Mouse (Mus musculus): Measurements from ENCODE around the gene Folr1. TPM values are rescaled to one million over a fixed set of nuclear protein-coding genes. Genes with fewer than 3 reads are reported as not detected.

The Folr1 gene
- polyA plus RNA-seq, 1 experiment, result not detected

DNA sequence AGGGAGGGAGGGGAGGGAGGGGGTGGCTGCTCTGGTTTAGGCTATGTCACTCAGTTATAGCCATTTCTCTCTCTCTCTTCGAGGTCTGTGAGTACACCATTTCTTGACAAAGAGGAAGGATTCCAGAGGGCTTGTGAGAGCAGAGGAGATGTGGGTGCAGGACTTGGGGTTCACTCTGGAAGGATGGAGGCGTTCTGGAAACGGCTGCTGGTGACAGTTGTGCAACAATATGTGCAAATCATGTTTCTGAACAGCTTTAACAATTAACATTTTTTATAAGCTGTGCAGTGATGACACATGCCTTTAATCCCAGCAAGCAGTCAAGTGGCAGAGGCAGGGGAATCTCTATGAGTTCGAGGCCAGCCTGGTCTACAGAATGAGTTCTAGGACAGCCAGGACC is 10.3 kb upstream of the Folr1 start:
- TF ChIP-seq TAL1 (IDR thresholded peaks at IDR 0.05; ENCODE audit: low read length) (no peak), GATA1 (IDR thresholded peaks at IDR 0.05; ENCODE audit: low read length) (no peak)
- no peaks in the 10 kb centered on the region for H3K36me3 ChIP-seq (ENCODE audit: control insufficient read depth)
- H3K27me3 ChIP-seq (ENCODE audit: control insufficient read depth), result no peaks in the 10 kb centered on the region
- H3K4me3 ChIP-seq (replicated peaks), result no peak overlapping the region
- no peaks in the 10 kb centered on the region for H3K4me1 ChIP-seq (ENCODE audit: control insufficient read depth)
- H3K9me3 ChIP-seq (ENCODE audit: control insufficient read depth, low read length), result no peaks in the 10 kb centered on the region

DNA sequence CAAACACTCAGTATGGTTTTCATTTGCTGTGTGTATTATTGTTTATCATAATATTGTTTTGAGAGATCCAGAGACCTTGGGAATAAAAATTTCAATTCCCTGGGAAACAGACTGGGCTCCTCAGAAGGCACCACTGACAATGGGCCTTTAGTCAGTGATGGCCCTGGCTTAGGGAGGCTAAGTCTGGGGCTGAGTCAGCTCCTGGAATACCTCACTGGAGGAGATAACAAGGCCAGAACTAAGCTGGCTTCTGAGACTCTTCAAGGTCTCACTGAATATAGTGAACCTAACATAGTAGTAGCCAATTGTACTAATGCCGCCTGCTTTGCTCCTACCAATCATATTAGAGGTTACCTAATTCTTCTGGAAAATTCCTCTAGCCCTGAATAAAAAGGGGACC is 5.4 kb upstream of the Folr1 start:
- Histone ChIP-seq H3K9me3 (ENCODE audit: control insufficient read depth, low read length) (no peaks in the 10 kb centered on the region), H3K4me3 (replicated peaks) (no peak overlapping the region), H3K4me1 (ENCODE audit: control insufficient read depth) (peaks cover 3% of the 10 kb centered on the region; the same call in 1 of the 2 replicates), H3K27me3 (ENCODE audit: control insufficient read depth) (no peaks in the 10 kb centered on the region), H3K36me3 (ENCODE audit: control insufficient read depth) (no peaks in the 10 kb centered on the region)
- no peak for TF ChIP-seq GATA1 (IDR thresholded peaks at IDR 0.05; ENCODE audit: low read length)
- no peak for TF ChIP-seq TAL1 (IDR thresholded peaks at IDR 0.05; ENCODE audit: low read length)

DNA sequence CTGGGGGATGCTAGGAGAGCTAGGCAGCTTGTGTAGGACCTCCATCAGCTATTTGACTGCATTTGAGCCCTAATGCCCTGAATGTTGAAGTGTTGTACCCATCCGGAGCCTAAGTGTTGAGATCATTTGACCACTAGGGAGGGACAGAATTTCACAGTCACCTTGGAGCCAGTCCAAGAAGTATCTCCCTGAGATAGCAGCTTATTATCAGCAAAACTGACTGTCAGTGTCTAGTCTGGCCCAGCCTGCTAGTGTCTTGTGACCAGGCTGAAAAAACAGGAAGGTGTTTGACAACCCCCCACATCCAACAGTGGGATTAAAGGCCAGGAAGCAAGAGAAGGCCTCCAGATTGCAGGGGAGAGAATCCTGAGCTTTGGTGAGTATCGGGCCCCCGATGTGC is 708 bp upstream of the Folr1 start:
- Histone ChIP-seq H3K36me3 (ENCODE audit: control insufficient read depth) (no peaks in the 10 kb centered on the region), H3K27me3 (ENCODE audit: control insufficient read depth) (no peaks in the 10 kb centered on the region), H3K9me3 (ENCODE audit: control insufficient read depth, low read length) (no peaks in the 10 kb centered on the region), H3K4me1 (ENCODE audit: control insufficient read depth) (peaks cover 3% of the 10 kb centered on the region; the same call in 1 of the 2 replicates), H3K4me3 (replicated peaks) (no peak overlapping the region)
- no peak for TF ChIP-seq GATA1 (IDR thresholded peaks at IDR 0.05; ENCODE audit: low read length)
- no peak for TF ChIP-seq TAL1 (IDR thresholded peaks at IDR 0.05; ENCODE audit: low read length)

DNA sequence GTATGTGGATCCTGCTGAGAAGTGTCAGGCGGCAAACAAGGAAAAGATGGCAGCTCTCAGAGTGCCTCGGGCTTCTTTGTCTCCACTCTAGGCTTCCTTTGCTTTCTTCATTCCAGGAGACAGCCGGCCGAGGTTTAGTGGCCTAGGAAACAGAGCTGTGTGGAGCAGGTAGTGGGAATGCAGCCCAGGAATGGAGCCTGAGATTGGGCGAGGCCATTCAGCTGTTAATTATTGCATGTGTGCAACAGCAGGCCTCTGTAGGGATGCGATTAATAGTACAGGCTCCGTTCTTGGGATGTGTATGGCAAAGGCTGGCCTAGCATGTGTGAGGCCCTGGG is 1.5 kb downstream of the Folr1 start:
- Histone ChIP-seq H3K4me1 (ENCODE audit: control insufficient read depth) (peaks cover 3% of the 10 kb centered on the region; the same call in 1 of the 2 replicates), H3K27me3 (ENCODE audit: control insufficient read depth) (no peaks in the 10 kb centered on the region), H3K9me3 (ENCODE audit: control insufficient read depth, low read length) (no peaks in the 10 kb centered on the region), H3K36me3 (ENCODE audit: control insufficient read depth) (no peaks in the 10 kb centered on the region), H3K4me3 (replicated peaks) (no peak overlapping the region)
- TF ChIP-seq TAL1 (IDR thresholded peaks at IDR 0.05; ENCODE audit: low read length) (no peak), GATA1 (IDR thresholded peaks at IDR 0.05; ENCODE audit: low read length) (no peak)

DNA sequence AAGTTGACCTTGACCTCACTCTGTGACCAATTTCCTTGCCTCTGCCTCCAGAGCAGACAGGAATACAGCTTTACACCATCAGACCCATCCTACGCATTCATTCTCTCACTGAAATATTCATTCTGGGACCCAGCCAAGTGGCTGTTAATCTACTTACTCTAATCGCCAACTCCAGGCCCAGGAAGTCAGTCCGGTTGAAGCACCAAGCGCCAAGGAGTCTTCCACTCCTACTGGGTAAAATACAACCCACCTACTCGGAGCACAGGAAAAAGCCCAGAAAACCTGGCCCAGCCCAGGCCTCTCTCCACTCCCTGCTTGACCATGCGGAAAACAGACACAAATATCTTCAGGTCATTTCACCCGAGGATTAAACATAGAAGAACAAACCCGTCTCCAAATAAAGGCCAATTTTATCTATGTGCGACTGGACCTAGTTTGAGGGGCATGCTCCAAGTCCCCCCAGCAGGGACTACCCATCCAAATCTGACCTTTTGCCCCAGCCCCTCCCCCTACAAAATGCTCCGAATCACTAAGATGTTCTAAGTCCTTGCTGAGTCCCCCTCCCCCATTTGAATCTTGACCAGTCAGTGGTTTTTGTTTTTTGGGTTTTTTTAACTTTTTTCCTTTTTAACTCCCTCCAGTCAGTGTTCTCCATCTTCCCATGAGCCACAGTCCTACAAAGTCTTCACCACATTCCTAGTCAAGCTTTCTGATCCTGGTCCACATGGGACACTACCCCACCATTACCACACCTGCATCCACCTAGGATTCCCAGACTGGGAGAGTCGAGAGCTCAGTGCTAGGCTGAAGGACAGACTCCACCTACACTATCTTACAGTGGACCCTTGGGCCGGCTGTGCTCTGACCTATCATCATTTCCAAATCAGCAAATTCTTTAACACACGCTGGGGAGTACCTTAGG is 2.1 kb downstream of the Folr1 start:
- Histone ChIP-seq H3K27me3 (ENCODE audit: control insufficient read depth) (no peaks in the 10 kb centered on the region), H3K9me3 (ENCODE audit: control insufficient read depth, low read length) (no peaks in the 10 kb centered on the region), H3K4me1 (ENCODE audit: control insufficient read depth) (peaks cover 3% of the 10 kb centered on the region; the same call in 1 of the 2 replicates), H3K36me3 (ENCODE audit: control insufficient read depth) (no peaks in the 10 kb centered on the region), H3K4me3 (replicated peaks) (no peak overlapping the region)
- TF ChIP-seq GATA1 (IDR thresholded peaks at IDR 0.05; ENCODE audit: low read length) (no peak), TAL1 (IDR thresholded peaks at IDR 0.05; ENCODE audit: low read length) (no peak)

DNA sequence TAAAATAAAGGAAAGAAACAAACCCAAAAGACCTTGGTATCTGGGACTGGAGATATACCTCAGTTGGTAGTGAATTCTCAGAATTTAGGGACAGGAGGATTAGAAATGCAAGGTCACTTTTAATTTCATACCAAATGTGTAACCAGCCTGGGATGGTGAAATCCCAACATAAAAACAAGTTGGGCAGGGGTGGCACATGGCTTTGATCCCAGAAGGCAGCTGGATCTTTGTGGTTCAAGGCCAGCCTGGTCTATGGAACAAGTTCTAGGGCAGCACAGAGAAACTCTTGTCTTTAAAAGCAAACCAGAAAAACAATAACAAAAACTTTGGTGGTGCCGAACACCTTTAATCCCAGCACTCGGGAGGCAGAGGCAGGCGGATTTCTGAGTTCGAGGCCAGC is 3.1 kb downstream of the Folr1 start:
- peaks cover 3% of the 10 kb centered on the region; the same call in 1 of the 2 replicates for H3K4me1 ChIP-seq (ENCODE audit: control insufficient read depth)
- no peak for TF ChIP-seq TAL1 (IDR thresholded peaks at IDR 0.05; ENCODE audit: low read length)
- TF ChIP-seq GATA1 (IDR thresholded peaks at IDR 0.05; ENCODE audit: low read length), result no peak
- H3K27me3 ChIP-seq (ENCODE audit: control insufficient read depth), result no peaks in the 10 kb centered on the region
- H3K4me3 ChIP-seq (replicated peaks), result no peak overlapping the region
- no peaks in the 10 kb centered on the region for H3K9me3 ChIP-seq (ENCODE audit: control insufficient read depth, low read length)
- no peaks in the 10 kb centered on the region for H3K36me3 ChIP-seq (ENCODE audit: control insufficient read depth)

DNA sequence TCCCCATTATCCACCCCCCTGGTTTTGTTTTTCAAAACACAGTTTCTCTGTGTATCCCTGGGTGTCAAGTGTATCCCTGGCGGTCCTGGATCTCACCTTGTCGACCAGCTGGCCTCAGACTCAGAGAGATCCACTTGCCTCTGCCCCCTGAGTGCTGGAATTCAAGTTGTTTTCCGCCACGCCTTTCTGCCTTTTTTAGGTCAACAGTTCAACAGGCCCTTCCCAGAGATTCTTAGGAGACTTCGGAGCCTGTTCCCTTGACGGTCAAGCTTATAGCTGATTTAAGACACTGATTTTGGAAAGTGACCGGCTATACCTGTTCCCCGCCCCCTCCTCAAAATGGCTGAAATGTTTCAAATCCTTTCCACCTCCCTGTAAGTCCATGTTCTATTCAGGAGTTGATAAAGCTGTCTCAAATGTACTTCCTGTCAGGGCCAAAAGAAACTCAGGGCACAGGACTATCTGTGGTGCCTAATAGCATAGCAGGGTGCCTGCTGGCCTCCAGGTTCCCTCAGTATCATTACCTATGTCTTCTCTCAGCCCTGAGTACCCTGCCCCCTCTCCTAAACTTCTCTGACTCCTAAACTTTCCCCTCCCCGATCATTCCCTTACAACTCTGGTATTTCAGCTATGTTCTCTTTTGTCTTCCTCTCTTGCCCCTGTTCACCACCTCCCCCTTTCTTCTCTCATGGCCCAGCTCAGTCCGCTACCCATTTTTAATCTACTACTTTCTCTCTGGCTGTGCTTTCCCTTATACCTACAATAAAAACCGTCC is 3.9 kb downstream of the Folr1 start:
- Histone ChIP-seq H3K27me3 (ENCODE audit: control insufficient read depth) (no peaks in the 10 kb centered on the region), H3K4me1 (ENCODE audit: control insufficient read depth) (peaks cover 3% of the 10 kb centered on the region; the same call in 1 of the 2 replicates), H3K4me3 (replicated peaks) (no peak overlapping the region), H3K9me3 (ENCODE audit: control insufficient read depth, low read length) (no peaks in the 10 kb centered on the region), H3K36me3 (ENCODE audit: control insufficient read depth) (no peaks in the 10 kb centered on the region)
- no peak for TF ChIP-seq GATA1 (IDR thresholded peaks at IDR 0.05; ENCODE audit: low read length)
- TF ChIP-seq TAL1 (IDR thresholded peaks at IDR 0.05; ENCODE audit: low read length), result no peak

DNA sequence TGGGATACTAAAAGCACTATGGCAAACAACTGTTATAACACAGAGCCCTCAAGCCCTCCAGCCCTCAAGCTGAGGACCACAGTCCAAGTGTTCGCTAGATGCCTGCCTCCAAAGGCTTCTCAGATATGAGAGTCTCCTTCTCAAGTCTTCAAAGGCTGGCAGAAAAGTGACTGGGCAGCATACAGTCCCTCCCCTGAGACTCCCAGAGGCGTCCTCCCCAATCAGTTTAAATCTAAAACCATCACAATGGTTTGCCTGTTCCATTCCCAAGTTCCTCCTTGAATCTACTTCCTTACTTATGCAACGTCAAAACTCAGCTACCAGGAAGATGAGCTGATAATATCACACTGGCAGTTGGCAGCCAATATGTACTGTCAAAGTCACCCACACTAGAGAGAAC is 7.2 kb downstream of the Folr1 start, which contains the start of gene Anapc15:
TSS of gene Anapc15 (plus strand) at position 301 of the 400 bp plus-strand sequence.
- Histone ChIP-seq H3K9me3 (ENCODE audit: control insufficient read depth, low read length) (no peaks in the 10 kb centered on the region), H3K27me3 (ENCODE audit: control insufficient read depth) (no peaks in the 10 kb centered on the region), H3K4me1 (ENCODE audit: control insufficient read depth) (no peaks in the 10 kb centered on the region), H3K36me3 (ENCODE audit: control insufficient read depth) (no peaks in the 10 kb centered on the region), H3K4me3 (replicated peaks) (no peak within 1 kb of the TSS)
- TF ChIP-seq GATA1 (IDR thresholded peaks at IDR 0.05; ENCODE audit: low read length), result no peak
- TF ChIP-seq TAL1 (IDR thresholded peaks at IDR 0.05; ENCODE audit: low read length), result no peak

DNA sequence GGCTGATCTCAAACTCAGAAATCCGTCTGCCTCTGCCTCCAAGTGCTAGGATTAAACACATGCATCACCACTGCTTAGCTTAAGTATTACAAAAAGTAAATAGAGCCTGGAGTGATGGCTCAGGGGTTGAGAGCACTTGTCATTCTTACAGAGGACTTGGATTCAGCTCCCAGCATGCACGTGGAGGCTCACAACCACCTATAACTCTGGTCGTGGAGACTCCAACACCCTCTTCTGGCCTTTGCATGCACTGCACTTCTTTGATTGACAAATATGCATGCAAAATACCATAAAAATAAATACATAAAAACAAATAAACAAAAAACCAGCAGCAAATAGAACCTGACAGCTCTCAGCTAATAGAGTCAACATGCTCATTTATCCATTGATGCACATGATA is 8.3 kb downstream of the Folr1 start:
- Histone ChIP-seq H3K4me3 (replicated peaks) (no peak overlapping the region), H3K4me1 (ENCODE audit: control insufficient read depth) (no peaks in the 10 kb centered on the region), H3K27me3 (ENCODE audit: control insufficient read depth) (no peaks in the 10 kb centered on the region), H3K9me3 (ENCODE audit: control insufficient read depth, low read length) (no peaks in the 10 kb centered on the region), H3K36me3 (ENCODE audit: control insufficient read depth) (no peaks in the 10 kb centered on the region)
- no peak for TF ChIP-seq TAL1 (IDR thresholded peaks at IDR 0.05; ENCODE audit: low read length)
- TF ChIP-seq GATA1 (IDR thresholded peaks at IDR 0.05; ENCODE audit: low read length), result no peak
